8 mouse cellular contexts compared by ENCODE assay signal in the genomic region with DNA sequence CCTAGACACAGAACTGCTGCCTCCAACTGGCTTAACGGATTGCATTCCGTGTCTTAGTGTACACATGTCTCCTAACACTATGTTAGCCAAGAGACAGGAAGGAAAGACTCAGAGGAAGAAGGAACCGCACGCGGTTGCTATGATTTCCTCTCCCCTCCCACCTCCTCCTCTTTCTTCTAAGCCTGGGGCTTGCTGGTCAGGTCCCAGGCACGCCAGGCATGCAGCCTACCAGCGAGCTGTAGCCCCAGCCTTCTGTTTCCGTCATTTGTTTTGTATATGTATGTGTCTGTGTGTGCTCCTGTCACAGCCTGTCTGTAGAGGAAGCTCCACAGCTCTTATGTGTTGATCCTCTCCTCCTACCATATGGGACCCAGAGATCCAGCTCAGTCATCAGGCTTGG. TPM values are rescaled to one million over a fixed set of nuclear protein-coding genes. Genes with fewer than 3 reads are reported as not detected.
DNase-seq lines count a peak whose midpoint lies in the region; ATAC-seq lines count a peak whose summit lies in the region.

No protein-coding gene starts in this region.

- no peak overlapping the region for H3K4me3 ChIP-seq in intestine, embryonic 14.5 days (ENCODE audit: low read depth, low read length)
- H3K4me3 ChIP-seq in liver, embryonic 13.5 days (replicated peaks): no peak overlapping the region

- H3K27ac ChIP-seq in intestine, embryonic 14.5 days (ENCODE audit: low read depth): peak overlapping the region; percentile 77
- H3K27ac ChIP-seq in liver, embryonic 13.5 days: no peak overlapping the region

- 0 out of 2 replicates have a peak, but pooled peaks cover 5% of the 10 kb centered on the region for H3K9me3 ChIP-seq in intestine, embryonic 14.5 days (ENCODE audit: control insufficient read depth, low read length)
- no peaks in the 10 kb centered on the region for H3K9me3 ChIP-seq in liver, embryonic 13.5 days (replicated peaks)

- H3K36me3 ChIP-seq in intestine, embryonic 14.5 days (ENCODE audit: control insufficient read depth, insufficient read depth, low read length): no peaks in the 10 kb centered on the region
- H3K36me3 ChIP-seq in liver, embryonic 13.5 days: no peaks in the 10 kb centered on the region

- no peak overlapping the region for H3K9ac ChIP-seq in intestine, embryonic 14.5 days (ENCODE audit: low read length)
- no peak overlapping the region for H3K9ac ChIP-seq in liver, embryonic 13.5 days

- peak; percentile 60; the same call in 1 of the 2 replicates for ATAC-seq in intestine, embryonic 14.5 days (replicated peaks; ENCODE audit: low FRiP score, low TSS enrichment, low read depth)
- peak; percentile 58 for ATAC-seq in liver, embryonic 13.5 days (ENCODE audit: low read depth)

- no peaks in the 10 kb centered on the region for H3K27me3 ChIP-seq in intestine, embryonic 14.5 days (replicated peaks; ENCODE audit: control insufficient read depth, insufficient read depth, low read length)
- peaks cover 3% of the 10 kb centered on the region; the same call in 1 of the 2 replicates for H3K27me3 ChIP-seq in liver, embryonic 13.5 days

- peaks cover 8% of the 10 kb centered on the region for H3K4me1 ChIP-seq in intestine, embryonic 14.5 days (replicated peaks; ENCODE audit: control insufficient read depth, insufficient read depth, low read length)
- 0 out of 2 replicates have a peak, but pooled peaks cover 3% of the 10 kb centered on the region for H3K4me1 ChIP-seq in liver, embryonic 13.5 days (replicated peaks)

- peak overlapping the region; percentile 16 for H3K4me2 ChIP-seq in intestine, embryonic 14.5 days (ENCODE audit: low read length)
- no peak overlapping the region for H3K4me2 ChIP-seq in liver, embryonic 13.5 days

- peak; percentile 10 for DNase-seq in right cerebral cortex, adult 2 months (ENCODE audit: low spot score in 2 of 2)
- no peak for DNase-seq in right cerebral cortex, postnatal 4 days
- DNase-seq in frontal cortex, postnatal 10 days (ENCODE audit: low spot score in 2 of 2): peak; percentile 17 to 20
- no peak for DNase-seq in intestine, embryonic 14.5 days (ENCODE audit: low spot score)
- no peak for DNase-seq in liver, embryonic 13.5 days
- DNase-seq in right cerebral cortex, postnatal 25 days: peak; percentile 10
- DNase-seq in ovary, postnatal 36 days (ENCODE audit: low spot score): no peak
- no peak for DNase-seq in gastrocnemius, postnatal 4 days (ENCODE audit: low spot score in 2 of 2)

- 13% methylated on average over 8 of the region's 8 CpGs for WGBS in intestine, embryonic 14.5 days
- WGBS in liver, embryonic 13.5 days (ENCODE audit: insufficient replicate concordance): 10% methylated on average over 8 of the region's 8 CpGs

RNA-seq across cellular contexts. Expression of a gene that starts 20.6 kb away (rescaled TPM):
- polyA plus RNA-seq in intestine, embryonic 14.5 days (2014; fragmentation: Nextera tagmentation; extraction: Ambion mirVana): 13.2 and 14.0 TPM in 2 replicates
- polyA plus RNA-seq in liver, embryonic 13.5 days (2015; fragmentation: Nextera tagmentation; extraction: Ambion mirVana): 11.8 and 14.5 TPM in 2 replicates
- 10 to 100 TPM; 33.3 to 36.7 TPM for total RNA-seq in gastrocnemius, postnatal 4 days (2021)

Comparison
In these comparisons a context has a peak if more than half of its experiments do, and no peak if none do; other contexts are left out.
1. DNase-seq: peak in right cerebral cortex, adult 2 months (2 of 2), frontal cortex, postnatal 10 days (2 of 2) and right cerebral cortex, postnatal 25 days (single experiment); none in right cerebral cortex, postnatal 4 days (single experiment), intestine, embryonic 14.5 days (single experiment), liver, embryonic 13.5 days (single experiment), ovary, postnatal 36 days (single experiment) and gastrocnemius, postnatal 4 days (0 of 2).